Mouse (Mus musculus) right cerebral cortex, postnatal 36 days (tissue): ENCODE data around the gene Faah.
A peak's percentile ranks its signal among the peaks of the same experiment; 100 is the strongest.

Experiments
- DNase-seq, 2 experiments: peaks; one replicate each; pipeline ENCODE4 v3.0.0; 2022; ENCODE audit warnings: low spot score in 2 of 2, mixed read lengths in 1 of 2

Gene Faah

DNA sequence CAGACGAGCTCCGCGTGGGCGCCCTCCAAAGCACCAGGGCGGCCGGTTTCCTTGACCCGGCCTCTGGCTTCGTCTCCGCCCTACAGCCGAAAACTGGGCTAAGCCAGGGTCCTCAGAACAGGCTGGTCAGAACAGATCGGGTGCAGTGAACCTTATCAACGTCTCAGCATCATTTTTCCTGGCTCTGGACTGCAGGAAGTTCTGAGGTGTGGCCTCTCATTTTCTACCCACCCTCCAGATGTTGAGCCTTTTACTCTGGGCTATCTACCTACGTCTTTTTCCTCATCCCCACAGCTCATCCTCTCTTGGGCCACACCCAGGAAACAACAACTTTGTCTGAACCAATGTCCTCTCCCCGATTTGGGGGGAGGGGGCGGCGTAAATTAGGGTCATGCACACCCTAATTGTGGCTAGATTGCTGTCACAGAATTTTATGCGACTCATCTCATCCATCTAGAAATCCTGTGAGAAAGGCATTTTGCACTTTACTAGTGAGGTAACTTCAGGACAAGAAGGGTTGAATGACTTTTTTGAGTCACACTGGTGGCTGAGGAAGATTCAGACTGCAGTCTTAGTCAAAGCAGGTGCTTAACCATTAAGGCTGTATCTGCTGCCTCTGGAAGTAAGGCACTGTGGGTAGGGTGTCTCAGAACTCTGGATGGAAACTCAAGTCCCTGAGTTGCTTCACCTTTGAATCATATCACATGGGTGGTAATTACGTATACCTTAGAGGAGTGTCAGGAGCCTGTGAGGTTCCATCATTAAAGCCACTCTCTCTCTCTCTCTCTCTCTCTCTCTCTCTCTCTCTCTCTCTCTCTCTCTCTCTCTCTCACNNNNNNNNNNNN, at the start of gene Faah:
Gene Faah, minus strand, starts transcription at position 25 of the 845 bp plus-strand sequence.
- no peak for DNase-seq

DNA sequence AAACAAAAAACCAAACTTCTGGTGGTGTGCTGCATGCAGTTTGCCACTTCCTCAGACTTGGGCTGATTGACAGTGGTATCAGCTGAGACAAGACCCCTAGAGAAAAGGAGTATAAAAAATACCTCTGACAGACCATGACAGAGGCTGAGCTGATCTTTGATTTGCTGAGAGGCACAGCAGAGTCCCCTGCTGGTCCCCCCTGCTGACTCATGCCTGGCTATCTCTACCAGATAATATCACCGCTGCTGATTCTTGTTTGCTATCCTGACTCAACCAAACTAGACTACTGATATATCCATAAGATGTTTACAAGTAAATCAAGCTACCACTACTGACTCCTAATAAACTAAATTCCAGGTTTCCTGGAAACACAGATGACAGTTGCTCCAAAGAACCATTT, 46.1 kb upstream of the Faah start:
- no peak for DNase-seq

DNA sequence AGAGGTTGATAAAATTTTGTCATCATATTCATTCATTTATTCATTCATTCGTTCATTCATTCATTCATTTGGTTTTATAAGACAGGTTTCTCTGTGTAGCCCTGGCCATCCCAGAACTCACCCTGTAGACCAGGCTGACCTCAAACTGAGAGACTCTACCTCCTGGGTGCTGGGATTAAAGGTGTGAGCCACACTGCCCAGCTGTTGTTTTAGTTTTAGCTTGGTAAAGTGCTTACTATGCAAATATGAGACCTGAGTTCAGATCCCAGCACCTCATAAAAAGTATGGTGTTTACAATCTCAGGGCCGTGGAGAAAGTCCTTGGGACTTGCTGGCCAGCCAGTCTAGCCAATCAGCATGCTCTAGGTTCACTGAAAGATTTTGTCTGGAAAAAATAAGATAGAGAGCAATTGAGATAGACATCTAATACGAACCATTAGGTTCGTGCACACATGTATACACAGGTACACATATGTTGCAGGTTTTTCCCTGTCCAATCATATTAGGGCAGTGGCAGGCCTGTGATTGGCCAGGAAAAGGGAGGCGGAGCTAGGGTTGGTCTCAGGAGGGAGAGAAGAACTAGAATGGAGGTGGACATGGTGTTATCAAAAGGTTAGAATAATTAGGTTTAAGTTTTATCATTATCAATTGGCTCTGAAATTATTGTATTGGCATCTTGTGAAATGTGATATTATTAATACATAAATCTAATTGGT, 41.4 kb upstream of the Faah start:
- no peak for DNase-seq

DNA sequence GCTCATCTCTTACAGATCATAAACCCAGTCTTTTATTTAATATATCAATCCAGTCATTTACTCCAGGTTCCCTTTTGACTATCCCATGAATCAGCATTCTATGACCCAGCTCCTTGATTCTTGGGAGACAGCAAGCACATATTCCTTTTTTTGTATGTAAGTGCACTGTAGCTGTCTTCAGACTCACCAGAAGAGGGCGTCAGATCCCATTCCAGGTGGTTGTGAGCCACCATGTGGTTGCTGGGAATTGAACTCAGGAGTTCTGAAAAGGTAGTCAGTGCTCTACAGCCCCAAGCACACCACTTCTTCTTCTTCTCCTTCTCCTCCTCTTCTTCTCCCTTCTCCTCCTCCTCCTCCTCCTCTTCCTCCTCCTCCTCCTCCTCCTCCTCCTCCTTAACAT, 39.8 kb upstream of the Faah start:
- no peak for DNase-seq

DNA sequence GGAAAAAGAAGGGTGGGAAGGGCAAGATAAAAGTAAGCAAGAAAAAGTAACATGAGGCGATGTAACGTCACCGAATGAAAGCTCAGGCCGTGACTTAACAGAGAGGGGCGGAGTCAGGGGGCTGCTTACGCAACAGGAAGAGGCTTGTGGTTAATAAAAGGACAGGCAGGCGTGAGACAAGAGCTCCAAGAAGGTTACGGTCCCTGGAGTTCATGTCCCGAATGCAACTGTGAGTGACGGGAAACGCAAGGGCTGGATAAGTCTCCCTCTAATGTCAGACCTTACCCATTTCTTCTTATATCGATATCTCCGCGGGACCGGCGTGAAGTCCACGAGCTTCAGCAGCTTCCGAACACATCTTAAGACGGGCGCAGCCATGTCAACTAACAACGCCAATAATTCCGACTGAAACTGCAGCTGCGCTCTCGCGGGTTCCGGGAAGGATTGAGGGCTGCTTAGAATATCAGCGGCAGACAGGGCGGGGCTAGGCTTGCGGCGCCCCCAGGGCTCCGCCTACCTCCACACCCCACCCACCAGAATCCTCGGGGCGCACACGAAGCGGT, 35.8 kb upstream of the Faah start, which contains the start of gene Nsun4:
Gene Nsun4, minus strand, starts transcription at position 478 of the 563 bp plus-strand sequence.
- DNase-seq: peak; percentile 86 to 91

DNA sequence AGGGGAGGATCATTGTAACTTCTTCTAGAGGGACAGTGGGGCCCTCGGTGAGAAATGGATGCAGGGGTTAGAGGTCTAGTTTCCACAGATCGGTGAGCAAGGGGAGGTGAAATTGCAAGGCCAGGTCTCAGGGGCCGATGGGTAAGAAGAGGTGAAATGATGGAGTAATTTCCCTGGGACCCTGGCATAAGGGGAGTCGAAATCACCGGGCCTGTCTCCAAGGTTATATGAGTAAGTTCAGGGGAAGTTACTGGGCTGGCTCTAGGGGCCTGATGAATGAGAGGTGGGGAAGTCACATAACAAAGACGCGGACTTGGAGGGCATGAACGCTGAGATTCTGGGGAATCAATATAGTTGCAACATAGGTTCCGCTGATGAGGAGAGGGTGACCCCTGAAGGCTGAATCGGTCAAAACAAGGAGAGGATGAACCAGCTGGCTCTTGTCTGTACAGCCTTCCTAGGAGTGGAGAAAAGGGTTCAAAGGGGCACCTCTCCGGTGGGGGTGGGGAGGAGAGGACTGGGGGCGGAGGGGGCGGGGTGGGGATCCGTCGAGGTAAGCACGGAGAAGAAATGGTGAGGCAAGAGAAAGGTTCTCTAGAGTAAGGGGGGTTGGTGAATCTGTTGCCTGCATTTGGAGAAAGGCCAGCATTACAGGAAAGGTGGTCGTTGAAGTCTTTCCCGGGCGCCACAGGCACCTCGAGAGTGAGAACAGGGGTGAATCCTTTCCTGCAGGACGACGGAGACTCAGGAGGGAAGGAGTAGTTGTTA, 35.0 kb upstream of the Faah start:
- no peak for DNase-seq

DNA sequence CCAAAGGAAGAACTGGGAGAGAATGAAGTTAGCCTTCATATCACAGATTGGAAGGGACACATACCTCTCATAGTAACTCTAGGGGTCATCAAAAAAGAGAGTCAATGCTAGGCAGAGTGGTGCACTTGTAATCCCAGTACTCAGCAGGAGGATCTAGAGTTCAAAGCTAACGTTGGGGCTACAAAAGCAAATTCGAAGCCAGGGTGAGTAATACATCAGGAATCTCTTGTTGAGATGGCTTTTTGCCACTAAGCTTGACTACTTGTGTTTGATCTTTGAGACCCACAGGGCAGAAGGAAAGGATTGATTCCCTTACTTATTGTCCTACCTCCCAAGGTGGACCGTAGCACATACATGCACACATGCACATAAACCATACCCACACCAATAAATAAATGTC, 31.5 kb upstream of the Faah start:
- DNase-seq: no peak

DNA sequence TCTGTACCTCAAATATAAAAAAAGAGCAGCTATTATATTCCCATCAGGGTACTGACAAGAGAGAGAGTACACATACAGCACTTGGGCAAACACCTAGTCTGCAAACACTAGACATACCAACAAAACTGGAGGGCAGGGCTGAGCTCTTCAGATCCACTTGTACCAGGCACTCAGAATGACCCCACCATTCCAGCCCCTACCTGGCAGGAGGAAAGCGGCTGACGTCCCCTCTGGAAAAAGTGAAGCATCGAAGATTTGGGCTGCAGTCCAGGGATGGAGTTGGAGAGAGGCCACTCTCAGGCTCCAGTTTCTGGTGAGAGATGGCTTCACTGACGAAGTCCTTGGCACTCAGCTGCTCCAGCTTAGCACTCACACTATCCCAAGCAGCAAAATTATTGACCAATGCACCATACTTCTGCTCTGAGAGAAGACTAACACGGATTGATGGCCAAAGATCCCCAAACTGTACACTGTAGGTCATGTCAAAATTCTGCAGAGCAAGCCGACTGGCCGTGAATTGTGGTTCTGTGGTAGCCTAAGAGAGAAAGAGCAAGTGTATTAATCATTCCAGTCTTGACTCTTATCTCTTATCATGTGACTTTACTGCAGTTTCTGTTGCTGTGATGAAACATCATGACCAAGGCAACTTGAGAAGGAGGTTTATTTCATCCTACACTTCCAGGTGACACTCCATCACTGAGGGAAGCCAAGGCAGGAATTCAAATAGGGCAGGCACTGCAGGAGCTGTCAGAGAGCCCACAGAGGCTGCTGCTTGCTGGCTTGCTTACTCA, 30.6 kb upstream of the Faah start:
- no peak for DNase-seq

DNA sequence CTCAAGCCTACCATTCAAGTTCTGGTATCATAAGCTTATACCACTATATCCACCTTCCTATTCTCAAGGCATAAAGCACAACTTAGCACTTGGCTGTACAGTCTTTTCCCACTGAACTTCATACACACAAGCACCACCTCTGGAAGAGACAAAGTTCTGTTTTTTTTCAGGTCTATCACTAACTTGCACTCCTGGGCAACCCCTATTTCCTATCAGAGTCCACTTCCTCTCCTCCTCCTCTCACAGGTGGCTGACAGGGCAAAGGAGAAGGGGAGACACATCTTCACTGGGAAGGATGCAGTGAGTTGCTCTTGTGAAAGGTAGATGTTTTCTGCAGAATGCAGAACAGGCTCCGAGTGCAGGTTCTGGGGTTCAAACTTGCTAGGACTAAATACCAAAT, 30.0 kb upstream of the Faah start:
- DNase-seq: no peak

DNA sequence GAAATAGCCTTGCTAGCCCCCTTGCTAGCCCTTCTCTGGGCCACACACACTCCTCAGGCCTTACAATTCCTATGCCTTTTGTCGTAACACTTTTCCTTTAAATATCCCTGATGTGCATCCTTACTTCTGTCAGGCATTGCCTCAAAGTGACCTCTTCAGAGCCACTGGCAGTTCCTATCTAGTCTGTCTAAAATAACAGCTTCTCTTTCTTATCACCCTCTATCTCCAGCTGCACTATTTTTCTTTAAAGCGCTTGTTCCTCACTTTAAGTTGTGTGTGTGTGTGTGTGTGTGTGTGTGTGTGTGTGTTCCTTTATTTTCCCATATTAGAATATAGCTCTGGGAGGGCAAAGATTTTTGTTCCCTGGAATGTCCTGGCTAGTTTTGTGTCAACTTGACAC, 28.9 kb upstream of the Faah start:
- no peak for DNase-seq

DNA sequence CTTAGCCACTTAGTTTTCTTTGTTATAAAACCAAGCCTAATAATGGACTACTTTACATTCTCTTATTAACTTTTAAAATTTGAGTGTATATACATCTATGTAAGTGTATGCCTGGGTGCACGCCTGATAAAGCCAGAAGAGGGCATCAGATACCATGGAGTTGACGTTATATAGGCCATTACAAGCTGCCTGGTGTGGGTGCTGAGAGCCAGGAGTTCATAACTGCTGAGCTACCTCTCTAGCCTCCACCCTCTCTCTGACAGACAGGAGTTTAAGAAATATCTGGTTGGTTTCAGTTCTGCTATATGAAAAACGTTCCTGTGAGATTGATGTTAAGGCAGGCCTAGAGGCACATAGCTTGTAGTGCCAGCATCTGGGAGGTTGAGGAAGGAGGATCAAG, 24.5 kb upstream of the Faah start:
- DNase-seq: no peak

DNA sequence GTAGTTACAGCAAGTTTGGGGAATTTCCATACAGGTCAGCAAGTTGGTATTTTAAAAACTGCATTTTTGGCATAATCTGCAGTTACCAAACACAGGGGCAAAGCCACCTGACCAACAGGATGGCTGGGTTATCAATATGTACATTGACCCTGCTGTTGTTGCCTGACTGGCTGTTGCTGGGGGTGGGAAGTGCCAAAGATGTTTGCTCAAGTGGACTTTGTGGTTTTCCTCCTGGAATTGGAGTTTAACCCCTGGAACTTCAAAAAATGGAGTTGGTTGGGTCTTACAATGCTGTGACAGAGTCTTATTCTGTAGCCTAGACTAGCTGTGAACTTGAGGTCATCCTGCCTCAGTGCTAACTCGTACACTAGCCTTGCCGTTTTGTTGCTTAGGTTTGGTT, 22.7 kb upstream of the Faah start:
- DNase-seq: no peak

DNA sequence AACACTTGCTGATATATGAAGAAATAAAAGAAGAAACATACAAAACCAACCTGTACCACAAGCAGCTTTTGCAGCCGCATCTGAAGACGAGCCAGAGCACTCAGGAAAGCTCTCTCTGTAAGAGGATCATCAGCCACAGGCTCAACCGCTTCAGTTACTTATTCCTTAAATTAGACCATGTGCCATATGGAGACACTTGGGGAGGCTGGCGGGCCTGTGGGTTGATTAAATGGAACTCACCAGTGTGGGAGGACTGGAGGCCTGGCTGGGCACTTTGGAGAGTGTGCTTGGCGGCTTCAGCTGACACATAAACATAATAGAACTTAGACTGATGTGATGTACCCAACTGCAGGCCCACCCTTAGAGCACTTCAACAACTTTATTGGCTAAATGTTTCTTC, 15.6 kb upstream of the Faah start:
- peak; percentile 62 to 73 for DNase-seq

DNA sequence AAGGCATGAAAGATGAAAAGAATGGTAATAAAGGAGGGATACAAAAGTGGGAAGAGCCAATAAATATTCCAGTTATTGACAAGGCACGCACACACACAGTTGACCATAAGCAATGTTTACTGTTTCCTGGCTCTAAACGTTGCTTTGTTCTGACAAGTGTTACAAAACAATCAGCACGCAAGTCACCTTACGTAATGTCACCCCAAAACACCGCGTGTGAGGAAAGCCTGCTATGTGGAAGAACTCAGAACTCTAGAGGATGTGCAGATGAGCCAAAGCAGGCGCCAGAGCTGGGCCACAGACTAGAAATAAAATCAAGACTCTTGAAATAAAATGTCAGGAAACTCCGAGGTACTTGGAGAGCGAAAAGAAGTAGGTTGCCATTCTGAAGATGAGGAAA, 15.2 kb upstream of the Faah start:
- no peak for DNase-seq

DNA sequence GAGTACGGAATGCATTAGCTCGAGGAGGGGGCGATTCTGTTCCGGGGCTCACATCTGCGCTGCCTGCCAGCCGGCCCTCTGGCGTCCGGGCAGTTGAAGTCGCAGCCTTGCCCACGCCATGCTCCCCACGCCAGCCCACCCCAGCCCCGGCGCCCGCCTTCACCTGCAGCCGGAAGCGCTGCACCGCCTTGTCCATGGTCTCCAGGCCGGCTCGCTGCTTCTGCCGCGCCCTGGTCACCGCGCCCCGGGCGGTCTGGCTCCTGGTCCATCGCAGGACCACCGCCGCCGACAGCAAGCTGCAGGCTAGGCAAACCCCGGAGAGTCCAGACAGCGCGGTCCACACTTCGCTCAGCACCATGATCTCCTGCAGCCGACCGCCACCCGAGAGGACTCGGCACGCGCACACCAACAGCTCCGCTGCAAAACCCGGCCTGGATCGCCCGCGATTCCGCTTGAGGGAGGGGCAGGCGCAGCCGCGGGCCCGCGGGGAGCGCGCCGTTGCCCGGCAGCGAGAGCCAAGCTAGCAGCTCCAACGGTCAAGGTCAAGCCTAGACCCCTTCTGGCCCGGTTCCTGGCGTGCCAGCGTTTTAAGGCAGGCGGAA, 325 bp downstream of the Faah start:
- peak; percentile 66 to 68 for DNase-seq

DNA sequence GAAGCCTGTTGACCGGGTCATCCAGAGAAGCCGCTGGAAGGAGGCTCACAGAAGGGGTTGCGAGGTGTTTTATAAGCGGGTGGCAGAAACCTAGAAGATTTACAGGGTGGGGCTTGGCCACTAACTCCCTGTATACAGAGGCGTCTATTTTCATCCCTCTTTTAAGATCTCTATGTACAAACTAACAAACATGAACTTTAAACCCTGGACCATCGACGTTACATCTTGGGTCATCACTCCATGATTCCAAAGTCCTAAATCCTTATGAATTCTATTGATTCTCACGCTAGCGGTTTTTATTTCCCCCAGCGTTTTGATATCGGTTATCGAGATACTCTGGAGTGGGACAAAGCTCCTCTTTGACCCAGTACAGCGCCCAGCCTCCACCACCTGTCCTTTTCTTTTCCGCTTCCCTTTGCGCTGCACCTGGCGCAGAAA, 845 bp downstream of the Faah start:
- DNase-seq: no peak

DNA sequence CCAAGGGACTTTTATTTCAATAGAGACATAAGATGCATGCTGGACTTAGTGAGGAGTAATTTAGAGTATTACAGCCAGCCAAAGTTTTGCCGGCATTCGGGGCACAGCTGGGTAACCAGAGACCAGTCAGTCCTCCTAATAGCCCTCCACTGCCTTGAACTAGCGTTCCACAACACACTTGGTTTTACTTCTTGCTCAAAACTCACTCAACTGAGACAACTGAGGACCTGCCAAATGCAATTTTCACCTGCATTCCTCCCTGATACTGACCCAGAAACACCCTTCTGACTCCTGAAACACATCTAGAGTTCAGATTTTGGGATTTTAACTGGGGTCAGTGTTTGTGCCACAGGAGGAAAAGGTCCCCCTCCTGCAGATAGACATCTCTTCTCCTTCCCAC, 1.3 kb downstream of the Faah start:
- no peak for DNase-seq

DNA sequence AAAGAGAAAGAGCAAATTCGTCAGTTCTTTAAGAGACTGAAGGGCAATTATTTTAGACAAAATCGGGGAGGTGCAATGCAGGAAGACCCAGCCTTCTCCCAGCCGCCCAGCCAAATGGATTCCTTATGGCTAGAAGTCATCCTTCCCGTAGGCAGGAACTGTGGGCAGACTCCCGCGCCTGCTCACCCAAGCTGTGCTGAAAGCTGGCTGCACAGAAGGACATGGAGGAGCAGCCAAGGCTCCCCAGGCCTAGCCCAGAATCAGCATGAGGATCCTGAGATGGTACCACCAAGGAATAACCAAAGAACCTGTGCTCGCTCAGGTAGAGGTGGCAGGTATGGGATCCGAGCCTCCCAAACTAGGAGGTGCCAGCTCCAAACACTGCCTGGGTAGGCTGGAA, 1.7 kb downstream of the Faah start:
- DNase-seq: peak; percentile 51 to 67

DNA sequence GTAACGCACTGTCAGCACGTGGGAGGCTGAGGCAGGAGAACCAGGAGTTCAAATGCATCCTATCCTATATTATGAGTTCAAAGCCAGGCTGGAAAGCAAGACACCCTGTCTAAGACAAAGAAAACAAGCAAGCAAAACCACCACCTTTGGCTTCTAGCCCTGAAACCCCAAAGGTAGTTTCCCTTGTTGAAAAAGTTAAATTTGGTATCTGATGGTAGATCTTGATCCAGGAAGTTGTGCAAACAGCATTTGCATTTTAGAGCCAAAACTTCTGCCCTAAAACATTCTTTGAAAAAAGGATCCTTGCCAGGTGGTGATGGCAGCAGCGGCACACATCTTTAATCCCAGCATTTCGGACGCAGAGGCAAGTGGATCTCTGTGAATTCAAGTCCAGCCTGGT, 2.2 kb downstream of the Faah start:
- no peak for DNase-seq

DNA sequence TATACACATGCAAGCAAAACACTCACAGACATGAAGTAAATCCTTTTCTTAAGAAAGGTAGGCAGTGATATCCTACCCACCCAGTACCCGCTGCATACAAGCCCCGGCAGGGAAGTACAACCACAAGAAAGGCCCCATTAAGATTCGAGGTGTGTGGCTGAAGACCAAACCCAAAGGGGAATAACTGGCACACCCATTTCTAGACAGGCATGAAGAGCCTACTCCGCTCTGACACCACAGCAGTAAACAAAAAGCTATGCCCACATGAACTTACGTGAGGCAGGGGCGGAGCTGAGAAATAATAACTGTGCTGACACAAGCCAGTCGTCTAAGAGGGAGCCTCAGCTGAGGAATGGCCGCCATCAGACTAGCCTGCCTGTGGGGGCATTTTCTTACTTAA, 7.5 kb downstream of the Faah start:
- DNase-seq: no peak

DNA sequence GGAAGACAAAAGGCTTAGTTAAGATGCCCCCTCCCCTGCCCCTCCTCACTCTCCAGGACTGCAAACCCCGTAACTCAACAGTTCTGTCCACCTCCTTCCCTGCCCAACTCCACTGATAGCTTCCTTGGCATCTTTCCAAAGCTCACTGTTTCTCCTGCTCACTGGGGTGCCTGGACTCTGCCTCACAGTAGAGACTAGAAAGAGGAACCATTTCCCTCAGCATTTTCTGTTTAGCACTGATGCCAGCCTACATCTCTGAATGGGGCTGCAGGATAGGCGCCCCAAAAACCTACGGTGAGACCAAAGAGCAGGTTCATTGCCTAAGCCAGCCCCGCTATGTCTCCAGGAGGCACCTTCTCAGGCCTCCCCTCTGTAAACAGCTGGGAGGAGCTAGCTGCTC, 16.5 kb downstream of the Faah start:
- no peak for DNase-seq
